ENCODE assay signal across 18 mouse cellular contexts in genomic region chr2:125340381-125340780, GRCm38 (mm10).
"Had no signal": no experiment of that assay in that cellular context is flagged by ENCODE, and none has a peak within 500 bp of the region (broad histone marks: within the 10 kb centered on the region; RNA-seq: fewer than 3 reads in every experiment).

No protein-coding gene starts in this region.

- H3K27ac ChIP-seq: midbrain, embryonic 10.5 days; midbrain, embryonic 12.5 days; neural tube, embryonic 13.5 days; neural tube, embryonic 15.5 days had no signal

- H3K27me3 ChIP-seq: midbrain, embryonic 12.5 days; neural tube, embryonic 13.5 days; neural tube, embryonic 15.5 days had no signal

- H3K9me3 ChIP-seq: midbrain, embryonic 10.5 days; midbrain, embryonic 12.5 days; neural tube, embryonic 13.5 days; neural tube, embryonic 15.5 days had no signal

- H3K9ac ChIP-seq: lung, embryonic 14.5 days; midbrain, embryonic 12.5 days; neural tube, embryonic 13.5 days; neural tube, embryonic 15.5 days had no signal

- DNase-seq: lung, embryonic 14.5 days; lung, postnatal 10 days; lung, postnatal 4 days; midbrain, embryonic 14.5 days; retina, postnatal 1 day; right cerebral cortex, adult 18-20 months; right cerebral cortex, postnatal 25 days; right cerebral cortex, postnatal 4 days; spleen, adult 18-20 months; thymus, adult 18-20 months; thymus, postnatal 14 days; thymus, postnatal 36 days had no signal

- H3K4me3 ChIP-seq: midbrain, embryonic 10.5 days; midbrain, embryonic 12.5 days; myocyte; neural tube, embryonic 13.5 days; neural tube, embryonic 15.5 days had no signal

- H3K4me2 ChIP-seq: lung, embryonic 14.5 days; midbrain, embryonic 12.5 days; neural tube, embryonic 13.5 days; neural tube, embryonic 15.5 days had no signal

- H3K4me1 ChIP-seq: midbrain, embryonic 10.5 days; midbrain, embryonic 12.5 days; neural tube, embryonic 13.5 days; neural tube, embryonic 15.5 days had no signal

- ATAC-seq: midbrain, embryonic 16.5 days had no signal
